Mouse (Mus musculus) T-helper 1 cell (primary cell): Measurements from ENCODE around the gene Filip1l.

Experiments used
- in situ Hi-C: fragments of 300-600 bp; cut with MboI, MseI; formaldehyde crosslinking; loops from one replicate; pipeline ENCODE4 v1.15.1; 2025; ENCODE audit warnings: high pct_unique_total_duplicates

Filip1l gene

DNA sequence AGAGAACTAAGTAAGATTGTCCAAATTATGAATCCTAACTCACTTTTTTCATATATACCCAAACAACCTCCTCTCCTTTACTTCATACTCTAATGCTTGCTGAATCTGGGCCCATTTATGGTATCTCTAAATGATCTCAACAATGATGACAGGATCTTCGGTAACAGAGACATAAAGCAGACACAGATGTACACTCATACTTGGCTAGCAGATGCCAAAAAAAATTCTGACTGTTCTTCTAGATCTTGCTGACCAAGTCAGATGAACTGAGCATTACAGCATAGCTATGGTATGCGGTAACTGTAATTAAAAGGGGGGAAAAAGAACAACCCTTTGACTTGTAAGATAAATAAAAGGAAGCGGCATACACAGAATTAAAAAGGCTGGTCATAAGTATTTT, 210.6 kb downstream of the Filip1l start:
- in situ Hi-C loops, result loop anchor here (5.0 kb wide), 1 partner anchor 51 kb away; no protein-coding TSS in a partner anchor

DNA sequence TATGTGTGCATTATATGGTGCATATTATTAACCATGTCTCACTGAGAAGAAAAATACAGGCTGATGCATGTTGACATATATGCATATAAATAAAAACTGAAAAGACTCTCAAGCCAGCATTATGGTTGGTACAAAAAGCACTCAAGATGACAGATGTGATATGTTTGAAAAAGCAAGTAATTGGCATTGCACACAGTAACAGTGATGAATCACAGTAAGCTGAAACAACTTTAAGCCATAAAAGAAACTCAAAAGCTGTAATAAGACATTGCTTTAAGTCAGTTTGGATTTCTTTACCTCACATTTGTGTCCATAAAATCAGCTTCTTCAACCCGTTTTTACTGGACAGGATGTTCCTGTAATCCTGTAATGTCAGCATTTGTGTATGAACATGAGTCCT, 211.9 kb downstream of the Filip1l start:
- in situ Hi-C loops, result loop anchor here (5.0 kb wide), 1 partner anchor 53 kb away; no protein-coding TSS in a partner anchor

DNA sequence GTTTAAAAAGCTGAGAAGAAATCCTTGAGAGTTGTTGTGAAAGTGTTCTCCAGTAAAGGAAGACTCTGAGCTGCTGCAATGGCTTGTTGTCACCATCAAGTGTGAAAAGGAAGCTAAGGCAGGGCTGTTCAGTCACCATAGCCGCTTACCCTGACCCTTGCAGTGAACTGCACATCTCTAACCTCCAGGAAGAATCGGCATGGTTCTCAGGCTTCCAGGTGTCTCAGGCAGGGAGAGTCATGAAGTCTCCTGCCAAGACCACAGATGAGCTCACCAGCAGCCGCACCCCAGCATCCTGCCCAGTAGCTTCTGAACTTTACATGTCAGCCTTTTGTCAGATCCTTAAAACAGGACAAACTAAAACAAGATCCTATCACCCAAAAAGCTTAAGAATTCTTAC, 213.3 kb downstream of the Filip1l start:
- in situ Hi-C loops, result no loop called here

DNA sequence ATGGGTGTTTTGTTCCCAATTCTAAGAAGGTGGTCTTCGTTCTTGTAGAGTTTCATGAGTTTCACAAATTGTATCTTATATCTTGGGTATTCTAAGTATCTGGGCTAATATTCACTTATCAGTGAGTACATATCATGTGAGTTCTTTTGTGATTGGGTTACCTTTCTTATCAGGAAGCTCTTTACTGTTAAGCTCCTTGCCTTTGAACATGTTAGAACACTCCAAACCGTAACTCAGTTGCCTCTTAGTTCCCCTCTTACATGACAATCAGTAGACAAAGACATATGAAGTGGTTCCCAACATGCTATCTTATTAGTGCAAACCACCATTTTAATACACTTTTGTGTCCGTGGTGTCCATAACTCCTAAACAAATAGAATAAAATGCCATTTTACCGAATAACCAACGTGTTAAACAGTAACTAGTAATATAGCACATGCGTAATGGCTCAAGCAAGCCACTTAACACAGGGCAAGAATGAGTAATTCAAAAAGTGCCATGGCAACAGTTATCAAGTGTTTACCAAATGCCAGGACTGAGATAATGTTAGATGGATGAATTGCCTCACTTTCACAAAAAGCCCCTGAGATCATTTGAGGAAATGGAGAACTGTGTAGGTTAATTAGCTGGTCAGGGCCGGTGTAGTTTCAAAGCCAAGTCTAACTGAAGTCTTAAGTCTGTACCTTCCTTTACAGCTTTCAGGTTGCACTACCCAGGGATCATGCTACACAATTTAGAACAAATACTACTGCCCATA, 215.9 kb downstream of the Filip1l start:
- in situ Hi-C loops, result no loop called here

- in situ Hi-C loops, result loop anchor here (10.0 kb wide), 1 partner anchor 166 kb away; no protein-coding TSS in a partner anchor
Measured at GRCm38 (mm10) chr16:57570789-57571311, 218.0 kb downstream of the Filip1l start.

DNA sequence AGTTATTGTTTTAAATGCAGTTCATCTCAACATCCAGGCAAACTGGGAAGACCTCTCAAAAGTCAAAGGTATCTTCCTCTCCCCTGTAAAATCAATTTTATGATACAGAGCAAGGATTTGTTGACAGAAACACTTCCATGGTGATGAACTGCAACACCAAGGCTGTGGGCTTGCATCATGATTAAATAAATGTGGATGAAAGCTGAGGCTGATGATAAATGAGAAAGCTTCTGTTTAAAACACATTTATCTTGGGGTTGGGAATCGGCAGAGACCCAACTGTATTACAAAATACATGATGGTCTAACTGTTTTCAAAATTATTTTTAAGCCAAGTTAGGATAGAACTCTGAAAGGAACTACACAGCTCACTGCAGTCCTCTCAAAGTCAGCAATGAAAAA, 220.9 kb downstream of the Filip1l start:
- in situ Hi-C loops, result loop anchor here (10.0 kb wide), 1 partner anchor 169 kb away; no protein-coding TSS in a partner anchor

- in situ Hi-C loops, result loop anchor here (10.0 to 25.0 kb wide), 2 partner anchors 171 to 1514 kb away; no protein-coding TSS in a partner anchor
Measured at GRCm38 (mm10) chr16:57575764-57576388, 223.0 kb downstream of the Filip1l start.

DNA sequence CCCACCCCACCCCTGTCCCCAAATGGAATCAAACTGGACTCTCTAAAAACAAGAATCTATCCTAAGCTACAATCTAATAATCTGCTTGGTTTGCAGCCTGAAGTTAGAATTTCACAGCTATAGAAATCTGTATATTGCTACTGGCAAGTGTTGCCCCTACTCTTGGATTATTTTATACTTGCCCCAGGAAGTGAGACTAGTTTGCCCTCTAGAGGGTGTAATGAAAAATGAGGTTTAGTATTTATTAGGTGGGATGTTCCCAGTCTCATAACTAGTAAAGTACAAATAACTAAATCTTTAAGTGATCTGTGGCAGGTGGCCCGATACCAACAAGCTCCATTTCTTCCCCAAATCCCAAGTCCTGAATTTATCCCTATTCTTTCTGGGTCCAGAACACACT, 224.6 kb downstream of the Filip1l start:
- in situ Hi-C loops, result loop anchor here (10.0 to 25.0 kb wide), 2 partner anchors 173 to 1515 kb away; no protein-coding TSS in a partner anchor

DNA sequence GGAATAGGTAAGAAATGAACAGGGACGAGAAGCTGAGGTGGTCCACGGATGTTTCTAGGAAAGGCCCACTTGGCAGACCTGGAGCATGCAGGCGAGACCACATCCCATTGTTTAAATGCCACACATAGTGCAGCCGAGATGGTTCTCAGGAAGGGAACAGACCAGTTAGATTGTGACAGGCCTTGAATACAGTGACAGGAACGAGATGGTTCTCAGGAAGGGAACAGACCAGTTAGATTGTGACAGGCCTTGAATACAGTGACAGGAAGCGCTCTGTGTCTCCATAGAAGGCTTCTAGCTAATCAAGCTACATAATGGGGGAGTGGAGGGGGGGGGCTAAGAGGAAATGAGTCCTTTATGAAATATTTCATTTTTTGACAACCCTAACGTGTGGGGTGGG, 227.1 kb downstream of the Filip1l start:
- in situ Hi-C loops, result loop anchor here (5.0 to 25.0 kb wide), 2 partner anchors 333 to 1518 kb away; no protein-coding TSS in a partner anchor

GRCm38 (mm10) chr16:57582008-57582407, 229.1 kb downstream of the Filip1l start:
- in situ Hi-C loops, result loop anchor here (5.0 to 25.0 kb wide), 2 partner anchors 335 to 1520 kb away; no protein-coding TSS in a partner anchor

- in situ Hi-C loops, result loop anchor here (25.0 kb wide), 1 partner anchor 1523 kb away; no protein-coding TSS in a partner anchor
Measured at GRCm38 (mm10) chr16:57585201-57585600, 232.3 kb downstream of the Filip1l start.

DNA sequence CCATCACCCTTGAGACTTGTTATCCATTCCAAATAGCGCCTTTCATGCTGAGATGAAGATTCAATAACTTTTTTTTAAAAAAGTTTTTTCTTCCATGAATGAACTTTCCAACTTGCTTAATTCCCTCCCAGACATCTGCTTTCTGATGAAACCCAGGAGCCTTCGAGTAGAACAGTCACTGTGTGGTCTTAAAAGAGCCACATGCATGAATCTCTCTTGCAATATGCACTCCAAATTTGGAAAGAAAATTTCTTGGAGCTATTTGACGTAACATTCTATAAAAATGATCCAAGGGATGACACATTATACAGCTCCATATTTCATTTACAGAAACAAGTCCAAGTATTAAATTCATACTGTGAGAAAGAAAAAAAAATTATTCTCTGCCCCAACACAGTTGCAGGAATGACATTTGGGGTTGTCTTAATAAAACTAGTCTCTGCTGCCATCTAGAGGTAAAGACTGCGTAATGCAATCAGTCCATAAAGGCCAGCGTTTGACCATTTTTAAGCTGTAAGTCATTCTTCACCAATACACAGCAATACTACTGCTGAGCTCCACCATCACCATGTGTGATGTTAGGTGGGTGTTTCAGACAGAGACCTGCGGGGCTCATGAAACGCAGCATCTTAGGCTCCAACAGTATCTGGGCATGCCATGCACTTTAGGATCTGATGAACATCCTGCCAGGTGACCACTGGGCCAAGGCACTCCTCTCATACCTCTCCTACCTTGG, 240.7 kb downstream of the Filip1l start:
- in situ Hi-C loops, result loop anchor here (25.0 kb wide), 1 partner anchor 1531 kb away; no protein-coding TSS in a partner anchor

GRCm38 (mm10) chr16:57597295-57597957, 244.5 kb downstream of the Filip1l start:
- in situ Hi-C loops, result loop anchor here (25.0 kb wide), 1 partner anchor 1535 kb away; no protein-coding TSS in a partner anchor

- in situ Hi-C loops, result loop anchor here (25.0 kb wide), 1 partner anchor 889 kb away; the partner anchor contains the start of gene Tfg
Measured at GRCm38 (mm10) chr16:57601031-57601430, 248.1 kb downstream of the Filip1l start.

DNA sequence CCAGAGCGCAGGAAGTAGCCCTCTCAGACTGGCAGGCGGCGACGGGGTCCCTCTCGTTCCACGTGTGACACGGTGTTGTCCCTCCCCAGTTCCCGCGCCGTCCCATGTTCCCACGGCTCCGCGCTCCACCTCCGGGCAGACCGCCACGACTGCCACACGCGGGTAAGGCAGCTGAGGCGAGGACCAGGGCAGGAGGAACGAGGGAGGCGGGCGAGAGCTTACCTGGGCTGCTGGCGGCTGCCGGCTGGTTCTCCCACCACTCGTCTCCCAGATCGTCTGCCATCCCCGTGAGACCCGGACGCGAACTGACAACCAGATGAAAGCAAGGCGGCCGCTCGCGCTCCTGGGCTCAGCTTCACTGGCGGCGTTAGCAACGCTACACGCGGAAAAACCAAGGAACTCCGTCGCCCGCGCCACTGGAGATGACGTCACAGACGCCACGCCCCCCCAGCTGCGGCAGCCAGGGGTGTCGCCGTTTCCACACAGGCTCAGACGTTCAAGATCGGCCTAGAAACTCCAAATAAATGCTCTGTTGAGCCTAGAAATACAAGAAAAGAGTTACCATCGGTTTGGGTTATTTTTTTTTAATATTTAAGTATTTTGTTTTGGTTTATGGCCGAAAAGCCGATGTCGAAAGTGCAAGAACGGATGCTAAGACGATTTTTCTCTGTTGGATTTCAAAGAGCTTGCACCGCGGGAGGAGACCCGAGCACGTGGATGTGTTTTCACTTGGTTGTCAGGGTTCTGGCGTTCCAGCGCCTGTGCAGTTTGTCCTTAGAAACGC, 253.7 kb downstream of the Filip1l start, which contains the start of gene Cmss1:
TSS of gene Cmss1 (minus strand) at position 421 of the 784 bp plus-strand sequence.
- in situ Hi-C loops, result loop anchor here (5.0 to 25.0 kb wide), 2 partner anchors 374 to 894 kb away; partner anchors contain the start of genes Tbc1d23 and Tfg

GRCm38 (mm10) chr16:57611768-57612167, 258.9 kb downstream of the Filip1l start:
- in situ Hi-C loops, result loop anchor here (25.0 kb wide), 1 partner anchor 899 kb away; the partner anchor contains the start of gene Tfg
